Mouse (Mus musculus): ENCODE measurements at regions not wholly inside any gene's neighbourhood (a gene's known extent, or its start where the extent isn't known, plus 50 kb on each side); places are given as distances from the start of the nearest gene placed in this dataset.
"Not testable (repeated sequence)": the region's sequence is repeated elsewhere in the genome, so short reads cannot be mapped to it uniquely, and the experiment has no call there.

- no peaks in the 10 kb centered on the region for H3K9me3 ChIP-seq (ENCODE audit: low read length)
- TF ChIP-seq EP300 (IDR thresholded peaks at IDR 0.05; ENCODE audit: low read depth) (no peak), CTCF (IDR thresholded peaks at IDR 0.05; ENCODE audit: low read depth) (no peak)
- no peak overlapping the region for H3K9ac ChIP-seq (replicated peaks)
- DNase-seq (no peak), ATAC-seq (no peak)
- no peak overlapping the region for H3K4me2 ChIP-seq (ENCODE audit: low read depth, low read length)
- WGBS (ENCODE audit: insufficient replicate concordance), result 42% methylated on average over 3 of the region's 3 CpGs
- no peaks in the 10 kb centered on the region for H3K36me3 ChIP-seq (replicated peaks; ENCODE audit: insufficient read depth, low read length)
- no peak overlapping the region for H3K4me3 ChIP-seq (ENCODE audit: low read depth, low read length)
- H3K27me3 ChIP-seq (ENCODE audit: insufficient read depth, low read length), result no peaks in the 10 kb centered on the region
- H3K27ac ChIP-seq (ENCODE audit: low read depth), result no peak overlapping the region
- no peaks in the 10 kb centered on the region for H3K4me1 ChIP-seq (ENCODE audit: insufficient read depth)
These were observed 541.5 kb downstream of the Diaph3 start for GRCm38 (mm10) chr14:86599511-86599910.

- TF ChIP-seq EP300 (IDR thresholded peaks at IDR 0.05; ENCODE audit: low read depth) (no peak), CTCF (IDR thresholded peaks at IDR 0.05; ENCODE audit: low read depth) (no peak)
- Histone ChIP-seq H3K4me3 (ENCODE audit: low read depth, low read length) (no peak overlapping the region), H3K36me3 (replicated peaks; ENCODE audit: insufficient read depth, low read length) (no peaks in the 10 kb centered on the region), H3K4me2 (ENCODE audit: low read depth, low read length) (no peak overlapping the region), H3K27me3 (ENCODE audit: insufficient read depth, low read length) (no peaks in the 10 kb centered on the region), H3K9me3 (ENCODE audit: low read length) (no peaks in the 10 kb centered on the region), H3K9ac (replicated peaks) (no peak overlapping the region), H3K27ac (ENCODE audit: low read depth) (no peak overlapping the region), H3K4me1 (ENCODE audit: insufficient read depth) (no peaks in the 10 kb centered on the region)
- 65% methylated on average over 2 of the region's 2 CpGs for WGBS (ENCODE audit: insufficient replicate concordance)
- ATAC-seq, result no peak
- DNase-seq, result no peak
These were observed 552.5 kb downstream of the Diaph3 start for GRCm38 (mm10) chr14:86588525-86588924.

- not testable (repeated sequence) for H3K9ac ChIP-seq (replicated peaks); H3K9me3 ChIP-seq (ENCODE audit: low read length); H3K27ac ChIP-seq (ENCODE audit: low read depth); DNase-seq; ATAC-seq; H3K4me1 ChIP-seq (ENCODE audit: insufficient read depth); H3K4me3 ChIP-seq (ENCODE audit: low read depth, low read length); H3K4me2 ChIP-seq (ENCODE audit: low read depth, low read length); H3K27me3 ChIP-seq (ENCODE audit: insufficient read depth, low read length); H3K36me3 ChIP-seq (replicated peaks; ENCODE audit: insufficient read depth, low read length)
- 64% methylated on average over 5 of the region's 5 CpGs for WGBS (ENCODE audit: insufficient replicate concordance)
These were observed 555.1 kb downstream of the Diaph3 start for GRCm38 (mm10) chr14:86585959-86586358.

- DNase-seq (peak; percentile 12), ATAC-seq (no peak)
- no peaks in the 10 kb centered on the region for H3K36me3 ChIP-seq (replicated peaks; ENCODE audit: insufficient read depth, low read length)
- TF ChIP-seq EP300 (IDR thresholded peaks at IDR 0.05; ENCODE audit: low read depth) (no peak), CTCF (IDR thresholded peaks at IDR 0.05; ENCODE audit: low read depth) (peak; percentile 63)
- no peak overlapping the region for H3K9ac ChIP-seq (replicated peaks)
- 41% methylated on average over 2 of the region's 2 CpGs for WGBS (ENCODE audit: insufficient replicate concordance)
- H3K4me1 ChIP-seq (ENCODE audit: insufficient read depth), result no peaks in the 10 kb centered on the region
- H3K4me2 ChIP-seq (ENCODE audit: low read depth, low read length), result no peak overlapping the region
- no peak overlapping the region for H3K4me3 ChIP-seq (ENCODE audit: low read depth, low read length)
- H3K9me3 ChIP-seq (ENCODE audit: low read length), result no peaks in the 10 kb centered on the region
- H3K27ac ChIP-seq (ENCODE audit: low read depth), result no peak overlapping the region
- no peaks in the 10 kb centered on the region for H3K27me3 ChIP-seq (ENCODE audit: insufficient read depth, low read length)
These were observed 578.3 kb downstream of the Diaph3 start for GRCm38 (mm10) chr14:86562728-86563127.

- Histone ChIP-seq H3K4me1 (ENCODE audit: insufficient read depth) (no peaks in the 10 kb centered on the region), H3K27ac (ENCODE audit: low read depth) (no peak overlapping the region), H3K27me3 (ENCODE audit: insufficient read depth, low read length) (no peaks in the 10 kb centered on the region), H3K36me3 (replicated peaks; ENCODE audit: insufficient read depth, low read length) (no peaks in the 10 kb centered on the region), H3K9ac (replicated peaks) (no peak overlapping the region), H3K4me3 (ENCODE audit: low read depth, low read length) (no peak overlapping the region), H3K4me2 (ENCODE audit: low read depth, low read length) (no peak overlapping the region), H3K9me3 (ENCODE audit: low read length) (no peaks in the 10 kb centered on the region)
- WGBS (ENCODE audit: insufficient replicate concordance), result 67% methylated on average over 5 of the region's 5 CpGs
- TF ChIP-seq EP300 (IDR thresholded peaks at IDR 0.05; ENCODE audit: low read depth) (no peak), CTCF (IDR thresholded peaks at IDR 0.05; ENCODE audit: low read depth) (no peak)
- ATAC-seq (no peak), DNase-seq (no peak)
These were observed 603.0 kb downstream of the Diaph3 start for GRCm38 (mm10) chr14:86537992-86538391.

- no peak for TF ChIP-seq CTCF (IDR thresholded peaks at IDR 0.05; ENCODE audit: low read depth)
- TF ChIP-seq EP300 (IDR thresholded peaks at IDR 0.05; ENCODE audit: low read depth), result no peak
- Histone ChIP-seq H3K9me3 (ENCODE audit: low read length) (no peaks in the 10 kb centered on the region), H3K4me2 (ENCODE audit: low read depth, low read length) (no peak overlapping the region), H3K27me3 (ENCODE audit: insufficient read depth, low read length) (no peaks in the 10 kb centered on the region), H3K36me3 (replicated peaks; ENCODE audit: insufficient read depth, low read length) (no peaks in the 10 kb centered on the region), H3K4me1 (ENCODE audit: insufficient read depth) (no peaks in the 10 kb centered on the region), H3K4me3 (ENCODE audit: low read depth, low read length) (no peak overlapping the region), H3K9ac (replicated peaks) (no peak overlapping the region), H3K27ac (ENCODE audit: low read depth) (no peak overlapping the region)
- 76% methylated on average over 1 of the region's 1 CpGs for WGBS (ENCODE audit: insufficient replicate concordance)
- ATAC-seq, result no peak
- no peak for DNase-seq
These were observed 604.6 kb downstream of the Diaph3 start for GRCm38 (mm10) chr14:86536341-86537027.

- WGBS (ENCODE audit: insufficient replicate concordance), result 84% methylated on average over 9 of the region's 9 CpGs
- no peak for DNase-seq
- H3K9me3 ChIP-seq (ENCODE audit: low read length), result no peaks in the 10 kb centered on the region
- no peak overlapping the region for H3K27ac ChIP-seq (ENCODE audit: low read depth)
- H3K9ac ChIP-seq (replicated peaks), result no peak overlapping the region
- no peak overlapping the region for H3K4me2 ChIP-seq (ENCODE audit: low read depth, low read length)
- H3K27me3 ChIP-seq (ENCODE audit: insufficient read depth, low read length), result no peaks in the 10 kb centered on the region
- TF ChIP-seq EP300 (IDR thresholded peaks at IDR 0.05; ENCODE audit: low read depth) (no peak), CTCF (IDR thresholded peaks at IDR 0.05; ENCODE audit: low read depth) (no peak)
- no peaks in the 10 kb centered on the region for H3K36me3 ChIP-seq (replicated peaks; ENCODE audit: insufficient read depth, low read length)
- H3K4me1 ChIP-seq (ENCODE audit: insufficient read depth), result no peaks in the 10 kb centered on the region
- ATAC-seq, result no peak
- H3K4me3 ChIP-seq (ENCODE audit: low read depth, low read length), result no peak overlapping the region
These were observed 630.6 kb downstream of the Diaph3 start for GRCm38 (mm10) chr14:86510408-86510807.
